Mouse (Mus musculus) hindbrain, embryonic 14.5 days (tissue): ENCODE measurements around the gene Alcam. TPM values are rescaled to one million over a fixed set of nuclear protein-coding genes. Genes with fewer than 3 reads are reported as not detected.

Experiments
- ATAC-seq: fragments of 200-750 bp; cut with Nextera tagmentation; 2 replicates; pipeline ENCODE4 v1.8.0; 2017; ENCODE audit warnings: moderate number of reproducible peaks, mild to moderate bottlenecking, moderate TSS enrichment, moderate library complexity; ENCODE audit not compliant: low FRiP score
- DNase-seq: peaks from one replicate; pipeline ENCODE4 v3.0.0-alpha.2; 2015; ENCODE audit warnings: low spot score
- H3K27ac ChIP-seq: fragments of 300-500 bp; sonication (generic); 2 replicates; pipeline ENCODE4 v1.5.1; 2014; ENCODE audit warnings: mild to moderate bottlenecking, moderate library complexity
- H3K27me3 ChIP-seq: fragments of 300-500 bp; sonication (generic); 2 replicates; pipeline ENCODE4 v1.6.1; 2014; ENCODE audit warnings: mild to moderate bottlenecking, low read length, mixed read lengths; ENCODE audit not compliant: control insufficient read depth, insufficient read depth
- H3K36me3 ChIP-seq: fragments of 300-500 bp; sonication (generic); replicated peaks from 2 replicates; pipeline ENCODE4 v1.6.1; 2014; ENCODE audit not compliant: control insufficient read depth, insufficient read depth
- H3K4me1 ChIP-seq: fragments of 300-500 bp; sonication (generic); replicated peaks from 2 replicates; pipeline ENCODE4 v1.6.1; 2014; ENCODE audit warnings: antibody characterized with exemption, low read length, mixed read lengths; ENCODE audit not compliant: control insufficient read depth, insufficient read depth
- H3K4me2 ChIP-seq: fragments of 300-500 bp; sonication (generic); replicated peaks from 2 replicates; pipeline ENCODE4 v1.6.1; 2014; ENCODE audit warnings: mild to moderate bottlenecking, moderate library complexity
- H3K4me3 ChIP-seq: fragments of 300-500 bp; sonication (generic); replicated peaks from 2 replicates; pipeline ENCODE4 v1.5.1; 2014; ENCODE audit warnings: mild to moderate bottlenecking, low read length
- H3K9ac ChIP-seq: fragments of 300-500 bp; sonication (generic); 2 replicates; pipeline ENCODE4 v1.6.1; 2014
- H3K9me3 ChIP-seq: fragments of 300-500 bp; sonication (generic); 2 replicates; pipeline ENCODE4 v1.6.1; 2016; ENCODE audit warnings: low read length; ENCODE audit not compliant: control insufficient read depth
- WGBS: fragments of 180-500 bp; shearing (Covaris S2); extraction: QIAGEN DNeasy Blood & Tissue Kit; methylation state at CpG from one replicate; pipeline ENCODE4 v1.1.7; 2014; 5-methylcytosine and 5-hydroxymethylcytosine counted together
- polyA plus RNA-seq: library from polyadenylated mRNA; unstranded; fragments of >200 nt; fragmentation: Nextera tagmentation; extraction: Ambion mirVana; gene quantifications from 2 replicates; pipeline ENCODE4 v1.2.1, GENCODE M21; 2014

Gene Alcam
- polyA plus RNA-seq, 1 experiment from 2014 or later, result 63.5 TPM

GRCm38 (mm10) chr16:52210844-52211606 is 242.8 kb downstream of the Alcam start:
- Histone ChIP-seq H3K4me1 (no peaks in the 10 kb centered on the region), H3K27me3 (no peaks in the 10 kb centered on the region), H3K36me3 (peaks cover 3% of the 10 kb centered on the region), H3K9ac (no peak overlapping the region), H3K27ac (no peak overlapping the region), H3K9me3 (no peaks in the 10 kb centered on the region), H3K4me2 (no peak overlapping the region), H3K4me3 (no peak overlapping the region)
- ATAC-seq (no peak), DNase-seq (no peak)
- WGBS, result 76% methylated on average over 8 of the region's 8 CpGs

GRCm38 (mm10) chr16:52200107-52200506 is 253.8 kb downstream of the Alcam start:
- no peaks in the 10 kb centered on the region for H3K4me1 ChIP-seq
- DNase-seq, result no peak
- H3K36me3 ChIP-seq, result peaks cover 23% of the 10 kb centered on the region
- no peak overlapping the region for H3K4me2 ChIP-seq
- no peak for ATAC-seq
- no peaks in the 10 kb centered on the region for H3K27me3 ChIP-seq
- H3K4me3 ChIP-seq, result no peak overlapping the region
- WGBS, result 92% methylated on average over 7 of the region's 7 CpGs
- H3K27ac ChIP-seq, result no peak overlapping the region
- H3K9ac ChIP-seq, result no peak overlapping the region
- no peaks in the 10 kb centered on the region for H3K9me3 ChIP-seq
